Mouse (Mus musculus) forebrain, embryonic 15.5 days (tissue): Measurements from ENCODE around the gene Iqschfp. TPM values are rescaled to one million over a fixed set of nuclear protein-coding genes. Genes with fewer than 3 reads are reported as not detected.

Source experiments
- ATAC-seq: fragments of 200-750 bp; cut with Nextera tagmentation; replicated peaks from 2 replicates; pipeline ENCODE4 v1.8.0; 2017; ENCODE audit warnings: mild to moderate bottlenecking, moderate TSS enrichment, moderate library complexity
- H3K27ac ChIP-seq: fragments of 300-500 bp; sonication (generic); replicated peaks from 2 replicates; pipeline ENCODE4 v1.5.1; 2015; ENCODE audit warnings: mild to moderate bottlenecking, inconsistent platforms
- H3K27me3 ChIP-seq: fragments of 300-500 bp; sonication (generic); 2 replicates; pipeline ENCODE4 v1.6.1; 2015; ENCODE audit warnings: inconsistent platforms
- H3K36me3 ChIP-seq: fragments of 300-500 bp; sonication (generic); 2 replicates; pipeline ENCODE4 v1.6.1; 2015; ENCODE audit warnings: mild to moderate bottlenecking, inconsistent platforms
- H3K4me1 ChIP-seq: fragments of 300-500 bp; sonication (generic); 2 replicates; pipeline ENCODE4 v1.6.1; 2015; ENCODE audit warnings: inconsistent platforms
- H3K4me2 ChIP-seq: fragments of 300-500 bp; sonication (generic); replicated peaks from 2 replicates; pipeline ENCODE4 v1.6.1; 2015; ENCODE audit warnings: mild to moderate bottlenecking, inconsistent platforms
- H3K4me3 ChIP-seq: fragments of 300-500 bp; sonication (generic); 2 replicates; pipeline ENCODE4 v1.5.1; 2015; ENCODE audit warnings: mild to moderate bottlenecking, inconsistent platforms
- H3K9ac ChIP-seq: fragments of 300-500 bp; sonication (generic); replicated peaks from 2 replicates; pipeline ENCODE4 v1.6.1; 2015; ENCODE audit warnings: mild to moderate bottlenecking, inconsistent platforms
- H3K9me3 ChIP-seq: fragments of 300-500 bp; sonication (generic); 2 replicates; pipeline ENCODE4 v1.6.1; 2016; ENCODE audit warnings: inconsistent platforms
- WGBS: fragments of 180-500 bp; shearing (Covaris S2); methylation state at CpG from one replicate; pipeline ENCODE4 v1.1.7; 2015; ENCODE audit warnings: mixed read lengths; 5-methylcytosine and 5-hydroxymethylcytosine counted together
- polyA plus RNA-seq: library from polyadenylated mRNA; unstranded; fragments of >200 nt; fragmentation: Nextera tagmentation; extraction: Ambion mirVana; gene quantifications from 2 replicates; pipeline ENCODE4 v1.2.1, GENCODE M21; 2015

Gene Iqschfp
- polyA plus RNA-seq, 1 experiment from 2014 or later, result 3.3 TPM

- H3K4me1 ChIP-seq, result peaks cover 10% of the 10 kb centered on the region
- no peak overlapping the region for H3K4me3 ChIP-seq
- no peaks in the 10 kb centered on the region for H3K9me3 ChIP-seq
- H3K9ac ChIP-seq, result no peak overlapping the region
- H3K27me3 ChIP-seq, result no peaks in the 10 kb centered on the region
- 62% methylated on average over 5 of the region's 5 CpGs for WGBS
- H3K4me2 ChIP-seq, result no peak overlapping the region
- no peak overlapping the region for H3K27ac ChIP-seq
- H3K36me3 ChIP-seq, result no peaks in the 10 kb centered on the region
- no peak for ATAC-seq
Measured at GRCm38 (mm10) chr3:68470622-68471021, 578.6 kb downstream of the Iqschfp start.

- Histone ChIP-seq H3K4me1 (no peaks in the 10 kb centered on the region), H3K27ac (no peak overlapping the region), H3K4me3 (no peak overlapping the region), H3K9ac (no peak overlapping the region), H3K27me3 (no peaks in the 10 kb centered on the region), H3K36me3 (no peaks in the 10 kb centered on the region), H3K9me3 (no peaks in the 10 kb centered on the region), H3K4me2 (no peak overlapping the region)
- 93% methylated on average over 7 of the region's 7 CpGs for WGBS
- ATAC-seq, result no peak
Measured at GRCm38 (mm10) chr3:68476336-68476735, 584.3 kb downstream of the Iqschfp start.

- Histone ChIP-seq H3K4me1 (no peaks in the 10 kb centered on the region), H3K4me3 (no peak overlapping the region), H3K27me3 (no peaks in the 10 kb centered on the region), H3K9ac (no peak overlapping the region), H3K36me3 (no peaks in the 10 kb centered on the region), H3K9me3 (no peaks in the 10 kb centered on the region), H3K4me2 (no peak overlapping the region), H3K27ac (no peak overlapping the region)
- no peak for ATAC-seq
- 48% methylated on average over 2 of the region's 2 CpGs for WGBS
Measured at GRCm38 (mm10) chr3:68477478-68477877, 585.4 kb downstream of the Iqschfp start.

GRCm38 (mm10) chr3:68479266-68479665, 587.2 kb downstream of the Iqschfp start:
- 81% methylated on average over 6 of the region's 6 CpGs for WGBS
- H3K4me3 ChIP-seq, result no peak overlapping the region
- H3K27me3 ChIP-seq, result no peaks in the 10 kb centered on the region
- H3K4me1 ChIP-seq, result no peaks in the 10 kb centered on the region
- no peaks in the 10 kb centered on the region for H3K36me3 ChIP-seq
- no peak overlapping the region for H3K9ac ChIP-seq
- no peak for ATAC-seq
- H3K9me3 ChIP-seq, result no peaks in the 10 kb centered on the region
- no peak overlapping the region for H3K27ac ChIP-seq
- H3K4me2 ChIP-seq, result no peak overlapping the region

- no peaks in the 10 kb centered on the region for H3K27me3 ChIP-seq
- ATAC-seq, result no peak
- H3K4me1 ChIP-seq, result no peaks in the 10 kb centered on the region
- no peaks in the 10 kb centered on the region for H3K9me3 ChIP-seq
- H3K4me3 ChIP-seq, result no peak overlapping the region
- 90% methylated on average over 3 of the region's 3 CpGs for WGBS
- H3K4me2 ChIP-seq, result no peak overlapping the region
- no peaks in the 10 kb centered on the region for H3K36me3 ChIP-seq
- no peak overlapping the region for H3K9ac ChIP-seq
- no peak overlapping the region for H3K27ac ChIP-seq
Measured at GRCm38 (mm10) chr3:68483517-68483916, 591.5 kb downstream of the Iqschfp start.

GRCm38 (mm10) chr3:68484021-68484420, 592.0 kb downstream of the Iqschfp start:
- Histone ChIP-seq H3K4me3 (no peak overlapping the region), H3K9ac (no peak overlapping the region), H3K27me3 (no peaks in the 10 kb centered on the region), H3K27ac (no peak overlapping the region), H3K4me2 (no peak overlapping the region), H3K36me3 (no peaks in the 10 kb centered on the region), H3K4me1 (no peaks in the 10 kb centered on the region), H3K9me3 (no peaks in the 10 kb centered on the region)
- WGBS, result 89% methylated on average over 9 of the region's 9 CpGs
- ATAC-seq, result no peak

GRCm38 (mm10) chr3:68484561-68484960, 592.5 kb downstream of the Iqschfp start:
- no peak for ATAC-seq
- 84% methylated on average over 4 of the region's 4 CpGs for WGBS
- H3K4me1 ChIP-seq, result no peaks in the 10 kb centered on the region
- H3K4me3 ChIP-seq, result no peak overlapping the region
- H3K27ac ChIP-seq, result no peak overlapping the region
- no peak overlapping the region for H3K4me2 ChIP-seq
- H3K27me3 ChIP-seq, result no peaks in the 10 kb centered on the region
- no peak overlapping the region for H3K9ac ChIP-seq
- H3K9me3 ChIP-seq, result no peaks in the 10 kb centered on the region
- no peaks in the 10 kb centered on the region for H3K36me3 ChIP-seq

GRCm38 (mm10) chr3:68487621-68488020, 595.6 kb downstream of the Iqschfp start:
- no peak overlapping the region for H3K27ac ChIP-seq
- ATAC-seq, result no peak
- H3K4me1 ChIP-seq, result 0 out of 2 replicates have a peak, but pooled peaks cover 2% of the 10 kb centered on the region
- no peak overlapping the region for H3K4me2 ChIP-seq
- H3K27me3 ChIP-seq, result no peaks in the 10 kb centered on the region
- 63% methylated on average over 1 of the region's 1 CpGs for WGBS
- no peaks in the 10 kb centered on the region for H3K36me3 ChIP-seq
- no peak overlapping the region for H3K4me3 ChIP-seq
- no peaks in the 10 kb centered on the region for H3K9me3 ChIP-seq
- H3K9ac ChIP-seq, result no peak overlapping the region

GRCm38 (mm10) chr3:68488316-68488715, 596.3 kb downstream of the Iqschfp start:
- WGBS, result 85% methylated on average over 5 of the region's 5 CpGs

GRCm38 (mm10) chr3:68491516-68491915, 599.5 kb downstream of the Iqschfp start:
- no peak for ATAC-seq
- Histone ChIP-seq H3K27ac (no peak overlapping the region), H3K9me3 (no peaks in the 10 kb centered on the region), H3K4me3 (no peak overlapping the region), H3K9ac (no peak overlapping the region), H3K4me2 (no peak overlapping the region), H3K36me3 (no peaks in the 10 kb centered on the region), H3K27me3 (no peaks in the 10 kb centered on the region), H3K4me1 (peaks cover 29% of the 10 kb centered on the region)
- 77% methylated on average over 6 of the region's 6 CpGs for WGBS

More at GRCm38 (mm10) chr3:68488316-68488715, 596.3 kb downstream of the Iqschfp start:
- ATAC-seq, result no peak
- H3K9ac ChIP-seq, result no peak overlapping the region
- H3K36me3 ChIP-seq, result no peaks in the 10 kb centered on the region
- H3K4me2 ChIP-seq, result no peak overlapping the region
- H3K27me3 ChIP-seq, result no peaks in the 10 kb centered on the region
- no peak overlapping the region for H3K27ac ChIP-seq
- peaks cover 9% of the 10 kb centered on the region for H3K4me1 ChIP-seq
- H3K9me3 ChIP-seq, result no peaks in the 10 kb centered on the region
- no peak overlapping the region for H3K4me3 ChIP-seq

GRCm38 (mm10) chr3:68492066-68492465, 600.0 kb downstream of the Iqschfp start:
- no peaks in the 10 kb centered on the region for H3K36me3 ChIP-seq
- no peaks in the 10 kb centered on the region for H3K27me3 ChIP-seq
- H3K4me1 ChIP-seq, result peaks cover 29% of the 10 kb centered on the region
- no peak overlapping the region for H3K4me2 ChIP-seq
- H3K9me3 ChIP-seq, result no peaks in the 10 kb centered on the region
- no peak overlapping the region for H3K27ac ChIP-seq
- H3K9ac ChIP-seq, result no peak overlapping the region
- H3K4me3 ChIP-seq, result no peak overlapping the region
- no peak for ATAC-seq
- 71% methylated on average over 1 of the region's 1 CpGs for WGBS

- ATAC-seq, result no peak
- peaks cover 29% of the 10 kb centered on the region for H3K4me1 ChIP-seq
- H3K4me2 ChIP-seq, result no peak overlapping the region
- H3K9me3 ChIP-seq, result no peaks in the 10 kb centered on the region
- H3K9ac ChIP-seq, result no peak overlapping the region
- no peaks in the 10 kb centered on the region for H3K36me3 ChIP-seq
- WGBS, result 34% methylated on average over 3 of the region's 3 CpGs
- no peaks in the 10 kb centered on the region for H3K27me3 ChIP-seq
- H3K4me3 ChIP-seq, result 0 out of 2 replicates have a peak overlapping the region, but pooled peaks have one; percentile 68
- no peak overlapping the region; the same call in 1 of the 2 replicates for H3K27ac ChIP-seq
Measured at GRCm38 (mm10) chr3:68492513-68492912, 600.5 kb downstream of the Iqschfp start.

GRCm38 (mm10) chr3:68493170-68493585, 601.1 kb downstream of the Iqschfp start:
- peak overlapping the region; percentile 61 for H3K9ac ChIP-seq
- 2% methylated on average over 12 of the region's 12 CpGs for WGBS
- 0 out of 2 replicates have a peak, but pooled peaks have one; percentile 2 for ATAC-seq
- peak overlapping the region; percentile 68 for H3K4me3 ChIP-seq
- peak overlapping the region; percentile 100 for H3K4me2 ChIP-seq
- no peaks in the 10 kb centered on the region for H3K9me3 ChIP-seq
- H3K4me1 ChIP-seq, result peaks cover 29% of the 10 kb centered on the region
- peak overlapping the region; percentile 62 for H3K27ac ChIP-seq
- H3K27me3 ChIP-seq, result no peaks in the 10 kb centered on the region
- H3K36me3 ChIP-seq, result no peaks in the 10 kb centered on the region
